Mouse (Mus musculus) kidney, adult 2 months (tissue): ENCODE measurements around the gene Arhgdib. TPM values are rescaled to one million over a fixed set of nuclear protein-coding genes. Genes with fewer than 3 reads are reported as not detected.

Source experiments
- DNase-seq: peaks from one replicate; pipeline ENCODE4 v3.0.0; 2021
- H3K27ac ChIP-seq: fragments of 200-500 bp; 2 replicates; pipeline ENCODE4 v1.5.1; 2012; ENCODE audit warnings: low read depth, low read length, control low read depth, inconsistent platforms; ENCODE audit not compliant: insufficient read depth
- H3K27me3 ChIP-seq: fragments of 200-500 bp; replicated peaks from 2 replicates; pipeline ENCODE4 v1.6.1; 2012; ENCODE audit warnings: mild to moderate bottlenecking, moderate library complexity, low read length, inconsistent platforms; ENCODE audit not compliant: control insufficient read depth, insufficient read depth
- H3K36me3 ChIP-seq: fragments of 200-500 bp; 2 replicates; pipeline ENCODE4 v1.6.1; 2012; ENCODE audit warnings: mild to moderate bottlenecking, moderate library complexity, low read length, inconsistent platforms; ENCODE audit not compliant: control insufficient read depth, insufficient read depth
- H3K4me1 ChIP-seq: fragments of 200-500 bp; 2 replicates; pipeline ENCODE4 v1.6.1; 2011; ENCODE audit warnings: low read length; ENCODE audit not compliant: control insufficient read depth, insufficient read depth
- H3K4me3 ChIP-seq: fragments of 200-500 bp; 2 replicates; pipeline ENCODE4 v1.5.1; 2011; ENCODE audit warnings: mild to moderate bottlenecking, low read depth, low read length, control low read depth; ENCODE audit not compliant: insufficient read depth
- CTCF ChIP-seq: fragments of 200-500 bp; conservative IDR thresholded peaks from 2 replicates; pipeline ENCODE4 v1.5.1; 2011; ENCODE audit warnings: low read depth, mild to moderate bottlenecking, control low read depth, low read length, moderate library complexity, mixed read lengths; ENCODE audit not compliant: insufficient read depth, insufficient read length
- POLR2A ChIP-seq: fragments of 200-500 bp; IDR thresholded peaks from one replicate; pipeline ENCODE4 v1.6.1; 2011; ENCODE audit warnings: low read depth, low read length, control low read depth
- WGBS: fragments of 180-500 bp; shearing (Covaris S2); methylation state at CpG from one replicate; pipeline ENCODE4 v1.1.7; 2018; 5-methylcytosine and 5-hydroxymethylcytosine counted together
- polyA plus RNA-seq: library from polyadenylated mRNA; depleted of rRNA; stranded (reverse); fragments of >200 nt; gene quantifications from 2 replicates; pipeline ENCODE4 v1.2.3, GENCODE M21; 2012; rRNA removed

The Arhgdib gene
- 49.0 and 77.4 TPM in 2 replicates for polyA plus RNA-seq

DNA sequence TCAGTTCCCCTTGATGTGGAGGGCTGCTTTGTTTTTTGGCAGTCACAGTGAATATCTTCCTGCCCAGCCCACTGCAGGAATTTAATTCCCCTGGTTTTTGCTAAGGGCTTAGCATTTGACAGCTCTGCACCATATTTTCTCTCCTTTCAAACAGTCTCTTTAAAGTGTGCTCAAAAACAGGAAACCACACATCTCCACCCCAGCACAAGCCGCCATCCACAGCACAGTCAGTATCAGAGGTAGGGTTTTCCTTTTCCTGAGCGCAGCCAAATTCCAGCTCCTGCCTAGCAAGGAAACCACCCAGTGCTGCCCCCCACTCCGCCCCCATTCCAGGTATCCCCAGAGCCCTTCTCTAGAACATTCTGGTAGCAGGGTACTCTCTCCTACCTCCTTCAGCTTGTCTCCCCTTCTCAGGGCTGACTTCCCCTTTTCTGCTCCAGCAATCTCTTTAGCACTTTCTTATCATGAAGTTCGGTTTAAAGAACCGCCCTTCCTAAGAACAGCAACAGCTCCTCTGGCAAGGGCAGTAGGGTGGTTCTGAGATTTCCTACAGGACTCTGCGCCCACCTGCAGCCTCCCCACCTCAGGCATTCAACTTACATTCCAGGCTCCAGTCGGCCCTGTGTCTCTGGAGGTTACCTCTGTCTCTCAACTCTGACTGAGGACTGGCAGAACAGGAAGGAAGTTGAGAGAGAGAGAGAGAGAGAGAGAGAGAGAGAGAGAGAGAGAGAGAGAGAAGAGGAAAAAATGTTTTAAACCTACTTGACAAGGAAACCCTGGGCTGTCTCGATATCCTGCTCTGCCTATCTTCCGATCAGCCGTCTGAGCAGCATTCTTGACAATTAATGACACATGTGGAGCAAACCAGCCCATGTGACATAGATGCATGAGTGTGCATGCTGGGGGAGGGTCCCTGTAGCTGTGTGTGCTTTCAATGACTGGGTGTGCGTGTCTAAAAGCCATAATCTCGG, at the start of gene Arhgdib:
Gene Arhgdib, minus strand, starts transcription at position 849 of the 971 bp plus-strand sequence.
- TF ChIP-seq POLR2A (no peak), CTCF (no peak)
- Histone ChIP-seq H3K27ac (peak within 1 kb of the TSS; percentile 79), H3K4me1 (peaks cover 2% of the 10 kb centered on the region; the same call in 1 of the 2 replicates), H3K27me3 (no peaks in the 10 kb centered on the region), H3K36me3 (no peaks in the 10 kb centered on the region), H3K4me3 (peak within 1 kb of the TSS; percentile 48)
- WGBS = 24% methylated on average over 12 of the region's 12 CpGs
- DNase-seq = peak; percentile 76

DNA sequence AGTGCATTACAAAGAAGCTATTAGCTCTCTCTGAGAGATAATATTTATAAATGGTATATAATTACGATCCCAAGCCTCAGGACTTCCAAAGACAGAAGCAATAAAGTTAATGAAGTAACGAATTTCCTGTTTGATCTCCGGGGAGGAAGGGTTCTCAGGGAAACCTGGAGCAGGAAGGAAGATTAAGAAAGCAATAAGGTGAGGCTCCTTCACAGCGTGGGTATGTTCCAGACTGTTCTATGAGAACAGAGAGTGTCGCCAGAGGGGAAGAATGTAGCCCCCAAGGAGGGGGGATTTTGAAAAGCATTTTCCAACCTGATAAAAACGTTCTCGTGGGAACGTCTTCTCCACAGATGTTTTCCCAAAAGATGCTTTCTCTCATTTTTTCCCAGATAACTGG, 48.9 kb upstream of the Arhgdib start:
- H3K27ac ChIP-seq = no peak overlapping the region
- H3K36me3 ChIP-seq = no peaks in the 10 kb centered on the region
- WGBS = 22% methylated on average over 8 of the region's 8 CpGs
- H3K4me1 ChIP-seq = no peaks in the 10 kb centered on the region
- no peak overlapping the region for H3K4me3 ChIP-seq
- TF ChIP-seq CTCF (no peak), POLR2A (no peak)
- no peaks in the 10 kb centered on the region for H3K27me3 ChIP-seq
- DNase-seq = no peak

- Histone ChIP-seq H3K4me3 (no peak overlapping the region), H3K27ac (no peak overlapping the region), H3K27me3 (no peaks in the 10 kb centered on the region), H3K36me3 (no peaks in the 10 kb centered on the region), H3K4me1 (no peaks in the 10 kb centered on the region)
- 29% methylated on average over 11 of the region's 11 CpGs for WGBS
- no peak for TF ChIP-seq CTCF
- TF ChIP-seq POLR2A = no peak
- DNase-seq = no peak
Measured at GRCm38 (mm10) chr6:136989824-136990497, 48.3 kb upstream of the Arhgdib start.

- H3K36me3 ChIP-seq = no peaks in the 10 kb centered on the region
- WGBS = 90% methylated on average over 7 of the region's 7 CpGs
- no peak overlapping the region for H3K27ac ChIP-seq
- no peaks in the 10 kb centered on the region for H3K4me1 ChIP-seq
- no peak for DNase-seq
- no peaks in the 10 kb centered on the region for H3K27me3 ChIP-seq
- TF ChIP-seq POLR2A (no peak), CTCF (no peak)
- H3K4me3 ChIP-seq = no peak overlapping the region
Measured at GRCm38 (mm10) chr6:136988536-136989060, 46.9 kb upstream of the Arhgdib start.

DNA sequence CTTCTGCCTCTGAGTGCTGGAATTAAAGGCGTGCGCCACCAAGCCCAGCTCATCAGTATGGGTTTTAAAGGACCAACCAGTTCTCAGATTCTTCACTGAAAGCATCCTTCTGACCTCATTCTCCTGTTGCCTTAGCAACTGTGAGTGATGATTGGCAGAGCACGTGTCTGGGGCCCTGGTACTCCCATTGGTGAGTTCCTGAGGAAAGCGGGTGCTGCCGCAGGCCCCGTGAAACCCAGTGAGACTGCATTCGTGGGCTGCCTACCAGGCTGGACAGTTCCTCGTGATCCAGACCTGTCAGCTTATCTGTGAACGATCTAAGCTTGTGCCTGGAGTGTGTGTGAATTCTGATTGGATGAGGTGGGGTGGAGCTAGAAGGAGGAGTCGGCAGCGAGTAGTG, 45.0 kb upstream of the Arhgdib start:
- 61% methylated on average over 11 of the region's 11 CpGs for WGBS
- H3K27me3 ChIP-seq = no peaks in the 10 kb centered on the region
- DNase-seq = no peak
- H3K4me3 ChIP-seq = no peak overlapping the region
- H3K4me1 ChIP-seq = peaks cover 3% of the 10 kb centered on the region; the same call in 1 of the 2 replicates
- no peak overlapping the region for H3K27ac ChIP-seq
- no peaks in the 10 kb centered on the region for H3K36me3 ChIP-seq
- TF ChIP-seq CTCF (no peak), POLR2A (no peak)

- DNase-seq = no peak
- H3K36me3 ChIP-seq = no peaks in the 10 kb centered on the region
- TF ChIP-seq POLR2A (no peak), CTCF (no peak)
- no peaks in the 10 kb centered on the region for H3K27me3 ChIP-seq
- 45% methylated on average over 13 of the region's 13 CpGs for WGBS
- H3K27ac ChIP-seq = no peak overlapping the region
- no peak overlapping the region for H3K4me3 ChIP-seq
- peaks cover 3% of the 10 kb centered on the region; the same call in 1 of the 2 replicates for H3K4me1 ChIP-seq
Measured at GRCm38 (mm10) chr6:136986019-136986418, 44.3 kb upstream of the Arhgdib start.
